16 mouse cellular contexts compared by ENCODE assay signal in the genomic region with DNA sequence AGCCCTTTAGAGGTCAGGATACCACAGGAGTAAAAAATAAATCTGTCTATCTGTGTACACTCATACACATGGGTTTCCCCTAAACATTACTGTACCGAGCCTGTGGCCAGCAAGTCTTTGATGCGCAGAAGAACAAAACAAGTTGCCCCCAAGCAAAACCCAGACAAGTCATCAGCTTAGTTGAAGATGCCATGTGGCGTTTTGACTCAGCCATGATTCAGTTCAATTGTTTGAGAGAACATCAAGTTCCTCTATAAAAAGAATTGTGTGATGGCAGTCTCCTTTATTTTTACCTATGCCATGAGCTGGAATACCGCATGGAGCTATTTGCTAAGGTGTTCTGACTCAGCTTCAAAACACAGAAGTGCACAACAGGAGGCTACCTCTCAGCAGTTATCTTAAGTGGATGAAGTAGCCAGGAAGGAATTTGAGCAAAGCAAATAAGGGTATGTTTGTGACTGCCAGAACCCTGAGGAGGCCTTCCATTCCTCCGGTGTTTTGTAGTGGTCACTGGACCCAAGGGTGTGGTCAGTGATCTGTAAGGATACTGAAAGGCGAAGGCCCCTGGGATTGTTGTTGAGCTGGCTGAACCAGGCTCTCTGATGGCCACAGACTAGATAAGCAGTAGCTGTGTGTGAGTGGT. TPM values are rescaled to one million over a fixed set of nuclear protein-coding genes. Genes with fewer than 3 reads are reported as not detected.
DNase-seq lines count a peak whose midpoint lies in the region; ATAC-seq and TF ChIP-seq lines count a peak whose summit lies in the region.
"Had no signal": no experiment of that assay in that cellular context is flagged by ENCODE, and none has a peak within 500 bp of the region (broad histone marks: within the 10 kb centered on the region; RNA-seq: fewer than 3 reads in every experiment).

No protein-coding gene starts in this region.

- intact Hi-C loops in heart, postnatal 14 days (cut with DNase I): no loop called here

- peaks cover 5% of the 10 kb centered on the region for H3K36me3 ChIP-seq in heart, postnatal 0 days (replicated peaks; ENCODE audit: control insufficient read depth, insufficient read depth, low read length)
- H3K36me3 ChIP-seq in lung, postnatal 0 days (ENCODE audit: insufficient read depth, low read length): no peaks in the 10 kb centered on the region
- H3K36me3 ChIP-seq in stomach, postnatal 0 days (ENCODE audit: control insufficient read depth, insufficient read depth, low read length): no peaks in the 10 kb centered on the region
- H3K36me3 ChIP-seq in forebrain, embryonic 12.5 days (replicated peaks): peaks cover 5% of the 10 kb centered on the region
- H3K36me3 ChIP-seq: liver, embryonic 13.5 days had no signal

- peak overlapping the region; percentile 13; the same call in 1 of the 2 replicates for H3K27ac ChIP-seq in heart, postnatal 0 days (ENCODE audit: low read depth)
- peak overlapping the region; percentile 74 for H3K27ac ChIP-seq in lung, postnatal 0 days (ENCODE audit: low read length)
- no peak overlapping the region for H3K27ac ChIP-seq in stomach, postnatal 0 days (replicated peaks)
- H3K27ac ChIP-seq in forebrain, embryonic 12.5 days: no peak overlapping the region
- H3K27ac ChIP-seq: embryonic facial prominence, embryonic 10.5 days; heart, embryonic 10.5 days; hindbrain, embryonic 10.5 days; liver, embryonic 13.5 days had no signal

- H3K4me1 ChIP-seq in heart, postnatal 0 days (ENCODE audit: control insufficient read depth, insufficient read depth): peaks cover 14% of the 10 kb centered on the region; the same call in 1 of the 2 replicates
- H3K4me1 ChIP-seq in lung, postnatal 0 days (ENCODE audit: insufficient read depth, low read depth, low read length): peaks cover 3% of the 10 kb centered on the region; the same call in 1 of the 2 replicates
- no peaks in the 10 kb centered on the region for H3K4me1 ChIP-seq in stomach, postnatal 0 days (replicated peaks; ENCODE audit: control insufficient read depth, insufficient read depth)
- H3K4me1 ChIP-seq in forebrain, embryonic 12.5 days: peaks cover 2% of the 10 kb centered on the region; the same call in 1 of the 2 replicates
- H3K4me1 ChIP-seq: embryonic facial prominence, embryonic 10.5 days had no signal

- no peak for TF ChIP-seq EP300 in heart, postnatal 0 days (IDR thresholded peaks at IDR 0.05; ENCODE audit: low read depth)
- peak; percentile 99 for TF ChIP-seq EP300 in lung, postnatal 0 days (IDR thresholded peaks at IDR 0.05)
- TF ChIP-seq EP300 in stomach, postnatal 0 days (optimal IDR thresholded peaks at IDR 0.05): no peak

- H3K27me3 ChIP-seq in heart, postnatal 0 days (ENCODE audit: control insufficient read depth, insufficient read depth, low read length): no peaks in the 10 kb centered on the region
- no peaks in the 10 kb centered on the region for H3K27me3 ChIP-seq in lung, postnatal 0 days (replicated peaks; ENCODE audit: insufficient read depth, low read length)
- no peaks in the 10 kb centered on the region for H3K27me3 ChIP-seq in stomach, postnatal 0 days (ENCODE audit: control insufficient read depth, insufficient read depth, low read length)
- no peaks in the 10 kb centered on the region for H3K27me3 ChIP-seq in forebrain, embryonic 12.5 days
- H3K27me3 ChIP-seq: liver, embryonic 13.5 days had no signal

- no peak for ATAC-seq in heart, postnatal 0 days (ENCODE audit: insufficient read depth, low read depth)
- peak; percentile 28 for ATAC-seq in activated CD4-positive, CD25-positive, alpha-beta regulatory T cell, adult 4 months
- ATAC-seq in lung, postnatal 0 days: peak; percentile 97
- ATAC-seq in stomach, postnatal 0 days (ENCODE audit: low FRiP score, low TSS enrichment): peak; percentile 88
- no peak for ATAC-seq in forebrain, embryonic 12.5 days (ENCODE audit: low FRiP score)

- no peaks in the 10 kb centered on the region for H3K9me3 ChIP-seq in heart, postnatal 0 days (replicated peaks; ENCODE audit: control insufficient read depth, low read length)
- no peaks in the 10 kb centered on the region for H3K9me3 ChIP-seq in lung, postnatal 0 days (ENCODE audit: low read length)
- no peaks in the 10 kb centered on the region for H3K9me3 ChIP-seq in stomach, postnatal 0 days (ENCODE audit: control insufficient read depth, low read length)
- no peaks in the 10 kb centered on the region for H3K9me3 ChIP-seq in forebrain, embryonic 12.5 days
- H3K9me3 ChIP-seq: embryonic facial prominence, embryonic 10.5 days; heart, embryonic 10.5 days; hindbrain, embryonic 10.5 days; liver, embryonic 13.5 days had no signal

- H3K4me2 ChIP-seq in heart, postnatal 0 days (ENCODE audit: low read depth, low read length): no peak overlapping the region
- H3K4me2 ChIP-seq in lung, postnatal 0 days (replicated peaks; ENCODE audit: low read depth, low read length): no peak overlapping the region
- no peak overlapping the region for H3K4me2 ChIP-seq in stomach, postnatal 0 days (replicated peaks; ENCODE audit: low read depth)
- H3K4me2 ChIP-seq in forebrain, embryonic 12.5 days: no peak overlapping the region
- H3K4me2 ChIP-seq: liver, embryonic 13.5 days had no signal

- no peak overlapping the region for H3K4me3 ChIP-seq in heart, postnatal 0 days (ENCODE audit: low read depth, low read length)
- H3K4me3 ChIP-seq in lung, postnatal 0 days (ENCODE audit: low read depth, low read length): no peak overlapping the region
- no peak overlapping the region for H3K4me3 ChIP-seq in stomach, postnatal 0 days (ENCODE audit: low read depth, low read length)
- H3K4me3 ChIP-seq in forebrain, embryonic 12.5 days (replicated peaks): no peak overlapping the region
- H3K4me3 ChIP-seq: embryonic facial prominence, embryonic 10.5 days; heart, embryonic 10.5 days; hindbrain, embryonic 10.5 days; liver, embryonic 13.5 days had no signal

- no peak overlapping the region for H3K9ac ChIP-seq in heart, postnatal 0 days (replicated peaks; ENCODE audit: low read depth, low read length)
- H3K9ac ChIP-seq in lung, postnatal 0 days (replicated peaks; ENCODE audit: low read depth): no peak overlapping the region
- no peak overlapping the region for H3K9ac ChIP-seq in stomach, postnatal 0 days (ENCODE audit: low read length)
- H3K9ac ChIP-seq in forebrain, embryonic 12.5 days: no peak overlapping the region
- H3K9ac ChIP-seq: liver, embryonic 13.5 days had no signal

- WGBS in heart, postnatal 0 days: 53% methylated on average over 6 of the region's 6 CpGs
- 62% methylated on average over 6 of the region's 6 CpGs for WGBS in lung, postnatal 0 days
- WGBS in stomach, postnatal 0 days: 69% methylated on average over 6 of the region's 6 CpGs
- WGBS in forebrain, embryonic 12.5 days: 87% methylated on average over 6 of the region's 6 CpGs

- DNase-seq in heart, postnatal 0 days (ENCODE audit: low spot score): peak; percentile 11
- DNase-seq in heart, postnatal 14 days: no peak
- DNase-seq in lung, postnatal 0 days (ENCODE audit: low spot score): peak; percentile 94
- DNase-seq in stomach, postnatal 0 days (ENCODE audit: low spot score): peak; percentile 39
- no peak for DNase-seq in embryo, embryonic 10.5 days (ENCODE audit: low spot score)
- no peak for DNase-seq in embryo, embryonic 11 days
- DNase-seq: adrenal gland, postnatal 25 days; cerebellum, postnatal 14 days; gastrocnemius, postnatal 10 days; kidney, postnatal 14 days; liver, embryonic 13.5 days had no signal

- no peak for TF ChIP-seq CTCF in heart, postnatal 0 days (IDR thresholded peaks at IDR 0.05; ENCODE audit: low read depth)
- no peak for TF ChIP-seq CTCF in lung, postnatal 0 days (IDR thresholded peaks at IDR 0.05)
- no peak for TF ChIP-seq CTCF in stomach, postnatal 0 days (IDR thresholded peaks at IDR 0.05; ENCODE audit: low read depth)

RNA-seq across cellular contexts. Expression of a gene that starts 11.1 kb away (rescaled TPM):
- 121 and 140 TPM in 2 replicates for total RNA-seq in heart, postnatal 0 days (2014; rRNA removed; ENCODE audit: low replicate concordance)
- polyA plus RNA-seq in heart, postnatal 0 days (2015; fragmentation: Nextera tagmentation; extraction: Ambion mirVana): 140 and 141 TPM in 2 replicates
- 10 to 100 TPM; 79.3 to 80.6 TPM for total RNA-seq in heart, postnatal 14 days (2021)
- 100 to 1,000 TPM; 119 to 138 TPM for polyA plus RNA-seq in activated CD4-positive, CD25-positive, alpha-beta regulatory T cell, adult 4 months (2017; shearing (Covaris generic))
- 190 and 211 TPM in 2 replicates for polyA plus RNA-seq in lung, postnatal 0 days (2015; fragmentation: Nextera tagmentation; extraction: Ambion mirVana)
- 124 TPM in 2 replicates for polyA plus RNA-seq in stomach, postnatal 0 days (2015; fragmentation: Nextera tagmentation; extraction: Ambion mirVana)
- polyA plus RNA-seq in forebrain, embryonic 12.5 days (2016; fragmentation: Nextera tagmentation; extraction: Ambion mirVana): 407 and 408 TPM in 2 replicates

Comparison
In these comparisons a context has a peak if more than half of its experiments do, and no peak if none do; other contexts are left out.
1. DNase-seq: peak in heart, postnatal 0 days (single experiment), lung, postnatal 0 days (single experiment) and stomach, postnatal 0 days (single experiment); none in heart, postnatal 14 days (0 of 2), embryo, embryonic 10.5 days (single experiment) and embryo, embryonic 11 days (single experiment).
2. ATAC-seq: peak in activated CD4-positive, CD25-positive, alpha-beta regulatory T cell, adult 4 months (single experiment), lung, postnatal 0 days (single experiment) and stomach, postnatal 0 days (single experiment); none in heart, postnatal 0 days (single experiment) and forebrain, embryonic 12.5 days (single experiment).
3. H3K27ac ChIP-seq: peak in heart, postnatal 0 days (single experiment) and lung, postnatal 0 days (single experiment); none in stomach, postnatal 0 days (single experiment) and forebrain, embryonic 12.5 days (single experiment).